Mouse (Mus musculus): Measurements from ENCODE around the gene Slc25a34. TPM values are rescaled to one million over a fixed set of nuclear protein-coding genes. Genes with fewer than 3 reads are reported as not detected.

The Slc25a34 gene
- polyA plus RNA-seq (2014; fragmentation: Nextera tagmentation; extraction: Ambion mirVana) = 0.17 and 0.26 TPM in 2 replicates

DNA sequence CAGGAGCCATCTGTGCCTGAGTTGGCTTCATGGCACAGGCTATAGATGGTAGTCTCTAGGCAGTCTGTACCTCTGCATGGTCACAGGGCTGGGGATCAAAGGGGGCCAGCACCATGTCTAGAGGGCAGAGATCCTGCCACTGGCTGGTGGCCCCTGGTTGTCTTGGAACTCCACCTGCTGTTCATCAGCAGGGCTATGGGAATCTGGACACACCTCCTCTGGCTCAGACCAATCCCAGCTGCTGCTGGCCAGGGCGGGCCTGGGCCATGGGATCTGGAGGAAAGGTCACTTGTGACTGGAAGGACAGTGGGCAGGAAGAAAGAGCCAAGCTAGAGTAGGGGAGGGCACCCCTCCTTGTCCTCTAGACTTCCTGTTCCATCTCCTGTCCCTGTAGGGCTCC lies at the start of gene Slc25a34:
Gene Slc25a34, minus strand, starts transcription at position 156 of the 400 bp plus-strand sequence.
- DNase-seq (ENCODE audit: low spot score) (no peak), ATAC-seq (replicated peaks; ENCODE audit: low FRiP score, low TSS enrichment, low read depth) (0 out of 2 replicates have a peak, but pooled peaks have one; percentile 28)
- Histone ChIP-seq H3K4me2 (ENCODE audit: low read length) (no peak within 1 kb of the TSS), H3K27me3 (replicated peaks; ENCODE audit: control insufficient read depth, insufficient read depth, low read length) (no peaks in the 10 kb centered on the region), H3K4me3 (ENCODE audit: low read depth, low read length) (no peak within 1 kb of the TSS), H3K9ac (ENCODE audit: low read length) (no peak within 1 kb of the TSS), H3K27ac (ENCODE audit: low read depth) (no peak within 1 kb of the TSS), H3K36me3 (ENCODE audit: control insufficient read depth, insufficient read depth, low read length) (peaks cover 28% of the 10 kb centered on the region), H3K4me1 (replicated peaks; ENCODE audit: control insufficient read depth, insufficient read depth, low read length) (peaks cover 11% of the 10 kb centered on the region), H3K9me3 (ENCODE audit: control insufficient read depth, low read length) (no peaks in the 10 kb centered on the region)
- WGBS = 60% methylated on average over 1 of the region's 1 CpGs

DNA sequence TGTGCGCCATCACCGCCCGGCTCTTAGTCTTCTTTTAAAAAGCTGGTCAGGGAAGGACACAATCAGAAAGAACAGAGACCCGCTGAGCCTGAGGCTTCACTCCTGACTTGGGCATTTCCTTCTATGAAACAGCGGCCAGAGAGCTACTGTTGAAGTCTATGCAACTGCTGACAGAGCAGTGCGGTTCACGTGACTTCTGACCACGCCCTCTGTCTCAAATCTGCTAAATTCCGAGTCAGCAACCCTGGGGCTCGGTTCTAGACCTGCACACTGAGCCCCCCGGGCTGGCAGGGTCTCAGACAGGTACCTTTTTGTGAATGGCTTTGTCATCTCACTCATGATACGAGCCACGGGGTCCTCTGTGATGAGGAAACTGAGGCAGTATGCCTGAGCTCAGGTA lies 48.7 kb upstream of the Slc25a34 start:
- WGBS = 73% methylated on average over 13 of the region's 13 CpGs
- DNase-seq (ENCODE audit: low spot score) (no peak), ATAC-seq (replicated peaks; ENCODE audit: low FRiP score, low TSS enrichment, low read depth) (no peak)
- Histone ChIP-seq H3K4me2 (ENCODE audit: low read length) (no peak overlapping the region), H3K9ac (ENCODE audit: low read length) (no peak overlapping the region), H3K4me3 (ENCODE audit: low read depth, low read length) (no peak overlapping the region), H3K9me3 (ENCODE audit: control insufficient read depth, low read length) (no peaks in the 10 kb centered on the region), H3K27me3 (replicated peaks; ENCODE audit: control insufficient read depth, insufficient read depth, low read length) (no peaks in the 10 kb centered on the region), H3K4me1 (replicated peaks; ENCODE audit: control insufficient read depth, insufficient read depth, low read length) (0 out of 2 replicates have a peak, but pooled peaks cover 3% of the 10 kb centered on the region), H3K36me3 (ENCODE audit: control insufficient read depth, insufficient read depth, low read length) (no peaks in the 10 kb centered on the region), H3K27ac (ENCODE audit: low read depth) (no peak overlapping the region)

DNA sequence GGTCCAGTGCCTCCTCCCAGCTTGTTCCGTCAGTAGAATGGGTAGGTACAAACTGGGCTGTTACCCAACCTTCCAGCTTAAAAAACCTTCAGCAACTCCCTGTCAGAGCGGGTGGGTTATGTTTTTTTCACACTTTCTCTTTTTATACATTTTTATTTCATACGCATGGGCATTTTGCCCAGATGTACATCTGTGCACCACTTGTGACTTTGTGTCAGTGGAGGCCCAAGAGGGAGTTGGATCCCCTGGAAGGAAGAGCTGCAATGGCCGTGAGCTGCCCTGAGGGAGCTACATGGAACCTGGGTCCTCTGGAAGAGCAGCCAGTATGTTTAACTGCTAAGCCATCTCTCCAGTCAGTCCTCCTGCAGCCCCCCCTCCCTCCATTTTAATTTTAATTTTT lies 47.8 kb upstream of the Slc25a34 start:
- DNase-seq (ENCODE audit: low spot score) (no peak), ATAC-seq (replicated peaks; ENCODE audit: low FRiP score, low TSS enrichment, low read depth) (no peak)
- Histone ChIP-seq H3K4me1 (replicated peaks; ENCODE audit: control insufficient read depth, insufficient read depth, low read length) (0 out of 2 replicates have a peak, but pooled peaks cover 3% of the 10 kb centered on the region), H3K4me2 (ENCODE audit: low read length) (no peak overlapping the region), H3K27me3 (replicated peaks; ENCODE audit: control insufficient read depth, insufficient read depth, low read length) (no peaks in the 10 kb centered on the region), H3K27ac (ENCODE audit: low read depth) (no peak overlapping the region), H3K36me3 (ENCODE audit: control insufficient read depth, insufficient read depth, low read length) (no peaks in the 10 kb centered on the region), H3K9me3 (ENCODE audit: control insufficient read depth, low read length) (no peaks in the 10 kb centered on the region), H3K9ac (ENCODE audit: low read length) (no peak overlapping the region), H3K4me3 (ENCODE audit: low read depth, low read length) (no peak overlapping the region)
- whole genome bisulfite sequencing = 67% methylated on average over 4 of the region's 4 CpGs

DNA sequence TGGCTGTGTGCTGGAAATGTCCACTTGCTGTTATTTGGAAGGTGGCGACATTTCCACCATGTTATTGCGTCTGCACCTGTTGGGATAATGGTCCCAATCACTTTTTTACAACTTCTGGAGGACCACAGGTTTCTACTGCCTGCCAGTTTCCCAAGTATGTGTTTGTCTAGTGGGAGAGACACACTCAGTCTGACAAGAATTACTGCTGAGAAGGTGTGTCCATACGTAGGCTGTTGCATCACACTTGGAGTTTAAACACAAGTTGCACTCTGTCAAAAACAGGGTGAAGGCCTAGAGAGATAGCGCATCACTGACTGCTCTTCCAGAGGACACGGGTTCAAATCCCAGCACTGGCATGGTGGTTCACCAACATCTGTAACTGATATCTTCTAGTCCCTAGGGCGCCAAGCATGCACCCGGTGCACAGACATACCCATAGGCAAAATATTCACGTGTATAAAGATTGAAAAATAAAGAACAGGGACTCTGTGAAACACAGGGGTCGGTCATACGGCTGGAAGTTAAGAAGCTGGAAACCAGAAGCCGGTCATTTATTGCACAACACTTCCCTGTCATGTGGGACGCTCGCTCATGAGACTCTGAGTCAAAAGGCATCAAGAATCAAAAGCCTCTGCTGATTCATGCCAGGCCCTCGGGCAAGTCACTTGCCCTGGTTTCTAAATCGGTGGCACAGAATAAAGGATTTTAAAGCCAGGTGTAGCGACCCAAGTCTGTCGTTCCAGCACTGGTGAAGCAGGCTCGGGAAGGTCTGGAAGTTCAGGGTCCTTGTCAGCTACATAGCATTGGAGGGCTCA lies 46.5 kb upstream of the Slc25a34 start:
- no peaks in the 10 kb centered on the region for H3K9me3 ChIP-seq (ENCODE audit: control insufficient read depth, low read length)
- H3K4me3 ChIP-seq (ENCODE audit: low read depth, low read length) = no peak overlapping the region
- H3K27me3 ChIP-seq (replicated peaks; ENCODE audit: control insufficient read depth, insufficient read depth, low read length) = no peaks in the 10 kb centered on the region
- H3K4me1 ChIP-seq (replicated peaks; ENCODE audit: control insufficient read depth, insufficient read depth, low read length) = 0 out of 2 replicates have a peak, but pooled peaks cover 3% of the 10 kb centered on the region
- no peak for DNase-seq (ENCODE audit: low spot score)
- no peaks in the 10 kb centered on the region for H3K36me3 ChIP-seq (ENCODE audit: control insufficient read depth, insufficient read depth, low read length)
- 85% methylated on average over 18 of the region's 18 CpGs for WGBS
- H3K4me2 ChIP-seq (ENCODE audit: low read length) = no peak overlapping the region
- ATAC-seq (replicated peaks; ENCODE audit: low FRiP score, low TSS enrichment, low read depth) = no peak; the same call in 1 of the 2 replicates
- no peak overlapping the region for H3K9ac ChIP-seq (ENCODE audit: low read length)
- no peak overlapping the region for H3K27ac ChIP-seq (ENCODE audit: low read depth)

DNA sequence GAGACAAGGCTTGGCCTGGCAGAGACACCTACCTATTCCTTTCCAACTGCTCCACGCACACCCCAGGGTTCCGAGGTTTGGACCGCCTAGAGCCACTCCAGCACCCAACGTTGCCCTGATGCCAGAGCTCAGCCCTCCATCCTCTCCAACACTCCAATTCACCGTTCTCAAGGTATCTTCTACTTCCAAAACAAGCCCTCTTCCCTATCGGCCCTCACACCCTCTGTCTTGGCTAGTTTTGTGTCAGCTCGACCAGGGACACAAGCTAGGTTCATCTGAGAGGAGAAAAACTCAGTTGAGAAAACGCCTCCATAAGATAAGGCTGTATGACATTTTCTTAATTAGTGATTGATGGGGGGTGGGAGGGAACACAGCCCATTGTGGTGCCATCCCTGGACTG lies 41.2 kb upstream of the Slc25a34 start, which contains the start of gene Plekhm2:
Gene Plekhm2, minus strand, starts transcription at position 101 of the 400 bp plus-strand sequence.
- DNase-seq (ENCODE audit: low spot score) (no peak), ATAC-seq (replicated peaks; ENCODE audit: low FRiP score, low TSS enrichment, low read depth) (no peak)
- WGBS = 65% methylated on average over 8 of the region's 8 CpGs
- Histone ChIP-seq H3K27me3 (replicated peaks; ENCODE audit: control insufficient read depth, insufficient read depth, low read length) (no peaks in the 10 kb centered on the region), H3K4me2 (ENCODE audit: low read length) (peak within 1 kb of the TSS; percentile 93), H3K36me3 (ENCODE audit: control insufficient read depth, insufficient read depth, low read length) (peaks cover 15% of the 10 kb centered on the region), H3K9ac (ENCODE audit: low read length) (peak within 1 kb of the TSS; percentile 91), H3K9me3 (ENCODE audit: control insufficient read depth, low read length) (no peaks in the 10 kb centered on the region), H3K4me3 (ENCODE audit: low read depth, low read length) (peak within 1 kb of the TSS; percentile 89), H3K4me1 (replicated peaks; ENCODE audit: control insufficient read depth, insufficient read depth, low read length) (peaks cover 12% of the 10 kb centered on the region), H3K27ac (ENCODE audit: low read depth) (peak within 1 kb of the TSS; percentile 57)

DNA sequence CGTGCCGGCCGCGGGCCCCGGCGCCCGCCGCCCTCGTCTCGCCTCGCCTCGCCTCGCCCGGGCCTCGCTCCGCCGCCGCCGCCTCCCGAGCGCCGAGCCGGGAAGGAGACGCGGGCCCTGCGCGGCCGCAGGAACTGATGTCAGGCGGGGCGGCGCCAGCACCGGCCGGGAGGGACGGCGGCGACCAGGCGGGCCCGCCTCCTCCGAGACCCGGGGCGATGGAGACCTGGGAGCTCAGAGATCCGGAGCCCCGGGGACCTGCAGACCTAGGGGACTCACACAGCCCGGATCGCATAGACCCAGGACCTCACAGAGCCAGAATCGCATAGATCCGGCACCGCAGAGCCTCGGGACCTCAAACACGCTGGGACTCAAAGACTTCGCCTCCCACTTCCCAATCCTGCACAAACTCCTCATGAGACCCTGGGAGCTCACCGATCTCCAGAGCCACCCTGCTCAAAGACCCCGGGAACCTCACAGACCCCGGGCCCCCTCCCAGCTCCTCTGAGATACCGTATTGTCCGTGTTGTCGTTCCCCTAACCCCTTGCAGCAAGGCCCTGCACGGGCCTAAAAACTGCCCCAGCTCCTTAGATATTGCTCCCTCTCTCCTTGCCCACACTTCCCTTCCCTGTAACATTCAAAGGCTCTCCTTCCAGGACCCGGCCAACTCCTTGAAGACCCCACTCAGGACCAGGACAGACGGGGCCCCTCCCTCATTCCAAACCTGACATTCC lies 40.6 kb upstream of the Slc25a34 start:
- ATAC-seq (replicated peaks; ENCODE audit: low FRiP score, low TSS enrichment, low read depth) = peak; percentile 84

DNA sequence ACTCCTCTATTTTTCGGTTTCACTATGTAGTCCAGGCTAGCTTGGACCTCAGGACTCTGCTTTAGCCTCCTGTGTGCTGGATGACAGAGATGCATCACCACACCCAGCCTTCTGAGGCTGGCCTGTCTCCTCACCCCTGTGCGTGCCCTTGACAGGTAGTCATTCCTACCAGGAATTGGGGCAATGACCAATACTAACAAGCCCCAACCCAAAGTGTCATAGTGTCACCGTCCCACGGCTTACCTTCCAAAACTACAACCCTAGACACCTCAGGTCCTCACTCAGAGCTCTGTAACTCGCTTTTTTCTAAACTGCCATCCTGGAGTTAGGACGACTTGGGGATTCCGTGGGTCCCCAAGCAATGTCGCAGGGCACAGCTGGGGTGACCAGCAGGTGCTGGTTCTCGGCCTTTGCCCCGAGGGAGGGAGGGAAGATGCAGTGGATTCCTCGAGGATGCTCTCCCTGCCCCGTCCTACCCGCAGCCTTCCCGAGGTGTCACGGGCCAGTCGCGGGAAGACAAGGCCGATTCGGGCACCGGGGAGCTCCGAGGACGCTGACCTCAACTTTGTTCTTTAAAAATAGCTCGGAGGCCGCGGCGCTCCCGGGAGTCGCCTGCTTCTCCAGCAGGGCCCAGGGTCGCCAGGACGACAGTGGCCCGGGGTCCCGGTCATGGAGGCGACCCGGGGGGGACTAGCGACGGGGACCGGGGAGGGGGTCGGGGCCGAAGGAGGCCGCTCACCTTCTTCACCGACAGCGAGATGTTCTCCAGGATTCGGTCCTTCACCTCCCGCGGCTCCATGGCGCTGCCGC lies 39.7 kb upstream of the Slc25a34 start:
- ATAC-seq (replicated peaks; ENCODE audit: low FRiP score, low TSS enrichment, low read depth) (peak; percentile 29; the same call in 1 of the 2 replicates), DNase-seq (ENCODE audit: low spot score) (peak; percentile 79)
- Histone ChIP-seq H3K36me3 (ENCODE audit: control insufficient read depth, insufficient read depth, low read length) (peaks cover 16% of the 10 kb centered on the region), H3K27me3 (replicated peaks; ENCODE audit: control insufficient read depth, insufficient read depth, low read length) (no peaks in the 10 kb centered on the region), H3K4me3 (ENCODE audit: low read depth, low read length) (peak overlapping the region; percentile 89), H3K9me3 (ENCODE audit: control insufficient read depth, low read length) (no peaks in the 10 kb centered on the region), H3K4me2 (ENCODE audit: low read length) (peak overlapping the region; percentile 93), H3K9ac (ENCODE audit: low read length) (peak overlapping the region; percentile 91), H3K27ac (ENCODE audit: low read depth) (peak overlapping the region; percentile 57), H3K4me1 (replicated peaks; ENCODE audit: control insufficient read depth, insufficient read depth, low read length) (peaks cover 12% of the 10 kb centered on the region)
- WGBS = 4% methylated on average over 40 of the region's 47 CpGs

More for the DNA sequence above, 40.6 kb upstream of the Slc25a34 start:
- H3K27me3 ChIP-seq (replicated peaks; ENCODE audit: control insufficient read depth, insufficient read depth, low read length) = no peaks in the 10 kb centered on the region
- H3K36me3 ChIP-seq (ENCODE audit: control insufficient read depth, insufficient read depth, low read length) = peaks cover 16% of the 10 kb centered on the region
- WGBS = 1% methylated on average over 56 of the region's 60 CpGs
- peak overlapping the region; percentile 57 for H3K27ac ChIP-seq (ENCODE audit: low read depth)
- peak overlapping the region; percentile 91 for H3K9ac ChIP-seq (ENCODE audit: low read length)
- H3K4me2 ChIP-seq (ENCODE audit: low read length) = peak overlapping the region; percentile 93
- peaks cover 12% of the 10 kb centered on the region for H3K4me1 ChIP-seq (replicated peaks; ENCODE audit: control insufficient read depth, insufficient read depth, low read length)
- H3K4me3 ChIP-seq (ENCODE audit: low read depth, low read length) = peak overlapping the region; percentile 89
- peak; percentile 89 for DNase-seq (ENCODE audit: low spot score)
- no peaks in the 10 kb centered on the region for H3K9me3 ChIP-seq (ENCODE audit: control insufficient read depth, low read length)

DNA sequence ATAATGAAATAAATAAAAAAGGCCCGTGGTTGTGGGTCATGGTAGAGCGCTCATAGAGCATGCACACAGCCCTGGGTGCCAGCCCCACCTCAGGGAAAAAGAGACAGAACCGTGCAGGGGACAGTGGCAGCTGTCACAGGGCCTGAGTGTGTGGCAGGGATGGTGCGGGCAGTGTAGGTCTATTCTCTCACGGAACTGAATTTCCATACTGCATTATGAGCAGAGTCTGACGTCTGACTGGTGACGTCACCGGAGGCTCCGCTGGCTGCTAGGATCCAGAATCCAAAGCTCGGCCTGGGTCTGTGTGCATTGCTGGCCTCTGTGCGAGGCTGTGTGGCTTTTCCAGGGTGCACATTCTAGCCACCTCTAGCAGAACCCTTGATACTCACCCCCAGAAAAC lies 37.3 kb upstream of the Slc25a34 start:
- Histone ChIP-seq H3K9me3 (ENCODE audit: control insufficient read depth, low read length) (no peaks in the 10 kb centered on the region), H3K4me3 (ENCODE audit: low read depth, low read length) (no peak overlapping the region), H3K27ac (ENCODE audit: low read depth) (no peak overlapping the region), H3K36me3 (ENCODE audit: control insufficient read depth, insufficient read depth, low read length) (peaks cover 24% of the 10 kb centered on the region), H3K27me3 (replicated peaks; ENCODE audit: control insufficient read depth, insufficient read depth, low read length) (no peaks in the 10 kb centered on the region), H3K4me2 (ENCODE audit: low read length) (no peak overlapping the region), H3K4me1 (replicated peaks; ENCODE audit: control insufficient read depth, insufficient read depth, low read length) (peaks cover 12% of the 10 kb centered on the region), H3K9ac (ENCODE audit: low read length) (no peak overlapping the region)
- WGBS = 92% methylated on average over 11 of the region's 11 CpGs
- no peak for ATAC-seq (replicated peaks; ENCODE audit: low FRiP score, low TSS enrichment, low read depth)
- no peak for DNase-seq (ENCODE audit: low spot score)
